In the genomic region with DNA sequence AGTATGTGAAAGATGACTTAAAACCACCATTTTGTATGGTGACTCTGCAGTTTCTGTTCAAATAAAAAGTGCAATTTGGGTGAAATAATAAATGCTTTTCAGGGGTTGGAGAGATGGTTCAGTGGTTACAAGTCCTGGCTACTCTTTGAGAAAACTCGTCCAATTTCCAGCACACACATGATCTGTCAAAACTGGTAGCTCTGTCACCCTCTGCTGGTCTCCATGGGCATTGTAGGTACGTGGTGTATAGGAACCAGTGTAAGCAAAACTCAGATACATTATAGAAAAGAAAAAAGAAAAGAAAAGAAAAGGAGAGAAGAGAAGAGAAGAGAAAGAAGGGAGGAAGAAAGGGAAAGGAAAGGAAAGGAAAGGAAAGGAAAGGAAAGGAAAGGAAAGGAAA, we compare ENCODE assay signal across 8 mouse cellular contexts.
A peak's percentile ranks its signal among the peaks of the same experiment; 100 is the strongest.
DNase-seq lines count a peak whose midpoint lies in the region; ATAC-seq lines count a peak whose summit lies in the region.

No protein-coding gene starts in this region.

- DNase-seq in frontal cortex, postnatal 10 days (ENCODE audit: low spot score in 2 of 2) = no peak
- DNase-seq in 3T3-L1 (ENCODE audit: low read depth, low spot score) = peak; percentile 53
- DNase-seq in adrenal gland, postnatal 14 days = peak; percentile 41
- DNase-seq in kidney, adult 8-10 months = peak; percentile 14 to 77
- DNase-seq in retina, embryonic 14.5 days (ENCODE audit: low spot score) = peak; percentile 56
- no peak for DNase-seq in urinary bladder, adult 2 months (ENCODE audit: low spot score)
- DNase-seq in T-cell, adult 2 months (ENCODE audit: low spot score) = no peak

- ATAC-seq in frontal cortex, adult (ENCODE audit: low TSS enrichment) = peak; percentile 74

Comparison
In these comparisons a context has a peak if more than half of its experiments do, and no peak if none do; other contexts are left out.
1. DNase-seq: peak in 3T3-L1 (single experiment), adrenal gland, postnatal 14 days (single experiment), kidney, adult 8-10 months (2 of 2) and retina, embryonic 14.5 days (single experiment); none in frontal cortex, postnatal 10 days (0 of 2), urinary bladder, adult 2 months (single experiment) and T-cell, adult 2 months (single experiment).